Mouse (Mus musculus): ENCODE measurements around the gene Prg3. TPM values are rescaled to one million over a fixed set of nuclear protein-coding genes. Genes with fewer than 3 reads are reported as not detected.

The Prg3 gene
- polyA plus RNA-seq, 1 experiment: 0.88 TPM

DNA sequence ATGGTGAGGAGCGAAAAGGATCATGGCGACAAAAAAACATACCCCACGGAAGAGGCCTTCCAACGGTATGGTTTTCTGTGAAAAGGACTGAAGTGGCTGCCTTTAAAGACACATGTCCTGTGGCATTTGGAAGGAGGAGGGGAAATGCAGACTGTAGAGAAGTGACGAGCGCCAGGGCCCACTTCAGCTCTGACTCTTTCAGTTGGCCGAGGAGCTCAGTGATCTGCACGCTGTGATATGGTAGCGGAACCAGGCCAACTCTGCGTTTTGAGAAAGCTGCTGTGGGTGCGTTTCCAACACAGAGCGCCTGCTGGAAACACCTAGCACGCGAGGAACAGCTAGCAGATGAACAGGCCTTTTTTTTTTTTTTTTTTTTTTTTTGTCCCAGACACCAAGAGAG, 24.7 kb downstream of the Prg3 start:
- Histone ChIP-seq H3K27ac (ENCODE audit: control insufficient read depth, insufficient read depth, low read length) (no peak overlapping the region), H3K4me3 (ENCODE audit: control insufficient read depth, insufficient read depth, low read length) (no peak overlapping the region), H3K27me3 (ENCODE audit: control insufficient read depth, insufficient read depth, low read length) (no peaks in the 10 kb centered on the region), H3K4me1 (replicated peaks; ENCODE audit: control insufficient read depth, insufficient read depth, low read length) (no peaks in the 10 kb centered on the region), H3K36me3 (ENCODE audit: control insufficient read depth, insufficient read depth, low read length) (no peaks in the 10 kb centered on the region)
- no peak for DNase-seq
- WGBS: 66% methylated on average over 14 of the region's 14 CpGs
- no peak for TF ChIP-seq CTCF (IDR thresholded peaks at IDR 0.05; ENCODE audit: borderline replicate concordance, control insufficient read depth, extremely low read depth, insufficient read depth, low read length, poor library complexity)
- TF ChIP-seq POLR2A (IDR thresholded peaks at IDR 0.05; ENCODE audit: control insufficient read depth, extremely low read depth, insufficient read depth, low read length, poor library complexity): no peak

DNA sequence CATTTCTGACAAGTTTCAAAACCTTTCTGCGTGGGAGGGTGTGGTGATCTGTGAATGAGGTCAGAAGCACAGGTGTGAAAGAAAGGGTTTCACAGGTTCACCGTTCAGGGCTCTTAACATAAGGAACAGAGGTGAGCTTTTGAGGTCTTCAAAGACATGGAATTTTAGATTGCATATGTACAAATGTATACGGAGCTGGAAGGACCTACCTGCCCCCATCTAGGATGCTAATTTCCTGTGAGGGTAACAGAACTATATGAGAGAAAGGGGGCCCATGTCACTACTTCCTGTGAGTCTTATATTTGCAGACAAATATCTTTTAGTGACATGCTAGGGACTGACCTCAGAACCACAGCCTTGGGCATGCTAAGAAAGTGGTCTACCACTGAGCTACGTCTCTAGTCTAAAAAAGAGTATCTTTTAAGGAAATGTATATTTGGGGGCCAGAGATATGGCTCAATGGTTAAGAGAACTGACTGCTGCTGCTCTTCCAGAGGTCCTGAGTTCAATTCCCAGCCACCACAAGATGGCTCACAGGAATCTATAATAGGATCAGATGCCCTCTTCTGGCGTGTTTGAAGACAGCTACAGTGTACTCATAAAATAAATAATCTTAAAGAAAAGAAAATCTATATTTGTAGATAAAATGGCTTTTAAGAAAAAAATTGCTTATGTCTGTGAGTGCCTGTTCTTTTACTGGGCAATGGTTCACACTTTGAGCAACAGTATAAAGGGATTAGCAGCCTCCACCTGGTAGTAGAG, 26.0 kb downstream of the Prg3 start:
- Histone ChIP-seq H3K4me3 (ENCODE audit: control insufficient read depth, insufficient read depth, low read length) (no peak overlapping the region), H3K27me3 (ENCODE audit: control insufficient read depth, insufficient read depth, low read length) (no peaks in the 10 kb centered on the region), H3K27ac (ENCODE audit: control insufficient read depth, insufficient read depth, low read length) (no peak overlapping the region), H3K4me1 (replicated peaks; ENCODE audit: control insufficient read depth, insufficient read depth, low read length) (no peaks in the 10 kb centered on the region), H3K36me3 (ENCODE audit: control insufficient read depth, insufficient read depth, low read length) (no peaks in the 10 kb centered on the region)
- TF ChIP-seq POLR2A (IDR thresholded peaks at IDR 0.05; ENCODE audit: control insufficient read depth, extremely low read depth, insufficient read depth, low read length, poor library complexity) (no peak), CTCF (IDR thresholded peaks at IDR 0.05; ENCODE audit: borderline replicate concordance, control insufficient read depth, extremely low read depth, insufficient read depth, low read length, poor library complexity) (no peak)
- DNase-seq: no peak
- WGBS: 32% methylated on average over 5 of the region's 5 CpGs

DNA sequence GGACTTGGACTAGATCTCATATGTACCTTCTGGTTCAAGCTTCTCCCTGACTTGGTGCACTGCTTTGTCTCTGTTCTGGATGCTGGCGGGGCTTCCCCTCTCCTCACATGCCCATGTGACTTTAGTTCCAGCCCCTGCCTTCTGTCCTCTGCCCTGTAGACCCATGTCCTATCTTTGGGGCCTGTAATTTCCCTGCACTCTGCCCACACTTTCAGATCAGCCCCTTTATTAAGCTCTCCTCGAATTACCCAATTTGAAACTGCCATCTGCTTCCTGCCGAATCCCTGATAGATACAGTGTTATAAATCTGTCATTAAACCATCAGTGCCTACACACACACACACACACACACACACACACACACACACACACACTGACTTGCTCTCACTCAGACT, 26.6 kb downstream of the Prg3 start:
- Histone ChIP-seq H3K4me1 (replicated peaks; ENCODE audit: control insufficient read depth, insufficient read depth, low read length) (no peaks in the 10 kb centered on the region), H3K36me3 (ENCODE audit: control insufficient read depth, insufficient read depth, low read length) (no peaks in the 10 kb centered on the region), H3K4me3 (ENCODE audit: control insufficient read depth, insufficient read depth, low read length) (no peak overlapping the region), H3K27me3 (ENCODE audit: control insufficient read depth, insufficient read depth, low read length) (no peaks in the 10 kb centered on the region), H3K27ac (ENCODE audit: control insufficient read depth, insufficient read depth, low read length) (no peak overlapping the region)
- DNase-seq: no peak
- 35% methylated on average over 3 of the region's 3 CpGs for WGBS
- TF ChIP-seq CTCF (IDR thresholded peaks at IDR 0.05; ENCODE audit: borderline replicate concordance, control insufficient read depth, extremely low read depth, insufficient read depth, low read length, poor library complexity) (no peak), POLR2A (IDR thresholded peaks at IDR 0.05; ENCODE audit: control insufficient read depth, extremely low read depth, insufficient read depth, low read length, poor library complexity) (no peak)

DNA sequence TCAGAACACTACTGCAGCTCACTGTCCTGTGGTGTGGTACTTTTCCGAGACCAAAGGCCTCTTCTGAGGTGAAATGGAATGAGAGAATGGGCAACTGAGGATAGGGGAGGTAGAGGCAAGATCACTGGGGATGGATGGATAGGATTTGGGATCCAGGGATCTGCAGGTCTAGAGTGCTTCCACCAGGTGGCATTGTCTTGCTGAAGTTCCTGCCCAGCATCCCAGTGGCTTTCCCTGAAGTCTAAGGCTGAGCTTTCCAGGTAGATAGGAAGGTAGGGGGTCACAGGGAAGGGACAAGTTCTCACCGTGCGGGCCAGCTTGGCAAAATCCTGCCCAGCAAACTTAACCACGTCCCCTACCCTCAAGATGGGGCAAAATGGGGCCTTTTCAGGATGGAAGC, 34.0 kb downstream of the Prg3 start:
- no peak for DNase-seq
- no peak overlapping the region for H3K27ac ChIP-seq (ENCODE audit: control insufficient read depth, insufficient read depth, low read length)
- WGBS: 88% methylated on average over 4 of the region's 4 CpGs
- no peaks in the 10 kb centered on the region for H3K36me3 ChIP-seq (ENCODE audit: control insufficient read depth, insufficient read depth, low read length)
- H3K27me3 ChIP-seq (ENCODE audit: control insufficient read depth, insufficient read depth, low read length): no peaks in the 10 kb centered on the region
- TF ChIP-seq CTCF (IDR thresholded peaks at IDR 0.05; ENCODE audit: borderline replicate concordance, control insufficient read depth, extremely low read depth, insufficient read depth, low read length, poor library complexity): no peak
- no peak for TF ChIP-seq POLR2A (IDR thresholded peaks at IDR 0.05; ENCODE audit: control insufficient read depth, extremely low read depth, insufficient read depth, low read length, poor library complexity)
- no peak overlapping the region for H3K4me3 ChIP-seq (ENCODE audit: control insufficient read depth, insufficient read depth, low read length)
- no peaks in the 10 kb centered on the region for H3K4me1 ChIP-seq (replicated peaks; ENCODE audit: control insufficient read depth, insufficient read depth, low read length)

DNA sequence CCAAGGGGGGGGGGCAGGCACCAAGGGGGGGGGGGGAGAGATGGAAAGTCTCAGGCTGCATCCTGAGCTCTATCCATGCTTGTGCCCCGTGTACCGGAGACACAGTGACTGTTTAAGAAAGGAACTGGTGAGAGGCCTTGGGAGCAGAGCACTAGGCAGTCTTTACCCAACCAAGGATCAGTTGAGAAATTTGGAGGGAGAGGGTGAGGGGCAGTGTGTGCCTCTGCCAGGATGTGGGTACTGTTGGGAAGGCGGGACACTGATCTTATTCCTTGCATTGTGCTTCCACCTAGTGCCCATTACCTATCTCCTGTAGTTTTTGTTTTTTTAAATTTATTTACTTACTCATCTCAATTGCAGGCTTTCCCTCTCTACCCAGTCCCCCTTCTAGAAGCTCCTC, 38.2 kb downstream of the Prg3 start:
- H3K4me1 ChIP-seq (replicated peaks; ENCODE audit: control insufficient read depth, insufficient read depth, low read length): no peaks in the 10 kb centered on the region
- no peaks in the 10 kb centered on the region for H3K36me3 ChIP-seq (ENCODE audit: control insufficient read depth, insufficient read depth, low read length)
- no peak overlapping the region for H3K27ac ChIP-seq (ENCODE audit: control insufficient read depth, insufficient read depth, low read length)
- 90% methylated on average over 3 of the region's 3 CpGs for WGBS
- DNase-seq: no peak
- H3K4me3 ChIP-seq (ENCODE audit: control insufficient read depth, insufficient read depth, low read length): no peak overlapping the region
- TF ChIP-seq CTCF (IDR thresholded peaks at IDR 0.05; ENCODE audit: borderline replicate concordance, control insufficient read depth, extremely low read depth, insufficient read depth, low read length, poor library complexity) (no peak), POLR2A (IDR thresholded peaks at IDR 0.05; ENCODE audit: control insufficient read depth, extremely low read depth, insufficient read depth, low read length, poor library complexity) (no peak)
- no peaks in the 10 kb centered on the region for H3K27me3 ChIP-seq (ENCODE audit: control insufficient read depth, insufficient read depth, low read length)

DNA sequence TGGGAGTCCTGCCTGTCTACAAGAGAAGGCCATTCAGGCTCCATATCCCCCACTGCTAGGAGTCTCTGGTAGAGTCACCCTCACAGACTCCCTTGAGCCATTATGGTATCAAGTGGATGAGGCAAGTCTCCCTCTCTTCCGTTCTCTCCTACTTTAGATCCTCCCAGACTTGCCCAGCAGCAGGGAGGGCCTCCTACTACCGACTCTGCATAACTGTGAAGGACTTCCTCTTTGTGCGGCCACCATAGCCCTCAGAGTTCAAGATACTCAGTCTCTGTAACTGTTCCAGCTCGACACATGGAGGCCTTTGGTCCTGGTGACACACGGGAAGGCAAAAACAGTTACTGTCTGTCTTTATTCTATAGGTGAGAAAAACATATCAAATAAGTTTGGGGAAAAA, 39.3 kb downstream of the Prg3 start:
- TF ChIP-seq POLR2A (IDR thresholded peaks at IDR 0.05; ENCODE audit: control insufficient read depth, extremely low read depth, insufficient read depth, low read length, poor library complexity): no peak
- TF ChIP-seq CTCF (IDR thresholded peaks at IDR 0.05; ENCODE audit: borderline replicate concordance, control insufficient read depth, extremely low read depth, insufficient read depth, low read length, poor library complexity): no peak
- Histone ChIP-seq H3K27ac (ENCODE audit: control insufficient read depth, insufficient read depth, low read length) (no peak overlapping the region), H3K4me1 (replicated peaks; ENCODE audit: control insufficient read depth, insufficient read depth, low read length) (no peaks in the 10 kb centered on the region), H3K27me3 (ENCODE audit: control insufficient read depth, insufficient read depth, low read length) (no peaks in the 10 kb centered on the region), H3K36me3 (ENCODE audit: control insufficient read depth, insufficient read depth, low read length) (no peaks in the 10 kb centered on the region), H3K4me3 (ENCODE audit: control insufficient read depth, insufficient read depth, low read length) (no peak overlapping the region)
- no peak for DNase-seq
- WGBS: 38% methylated on average over 5 of the region's 5 CpGs

Data from thymus, adult 2 months (tissue).